Mouse (Mus musculus): ENCODE data around the gene Tmprss11c.
"Not testable (repeated sequence)": the region's sequence is repeated elsewhere in the genome, so short reads cannot be mapped to it uniquely, and the experiment has no call there.

Gene Tmprss11c

GRCm38 (mm10) chr5:86289208-86289607, at the start of gene Tmprss11c:
TSS of gene Tmprss11c (minus strand) at chr5:86289308.
- no peak for DNase-seq

GRCm38 (mm10) chr5:86318018-86318956, 29.2 kb upstream of the Tmprss11c start:
- not testable (repeated sequence) for DNase-seq

DNA sequence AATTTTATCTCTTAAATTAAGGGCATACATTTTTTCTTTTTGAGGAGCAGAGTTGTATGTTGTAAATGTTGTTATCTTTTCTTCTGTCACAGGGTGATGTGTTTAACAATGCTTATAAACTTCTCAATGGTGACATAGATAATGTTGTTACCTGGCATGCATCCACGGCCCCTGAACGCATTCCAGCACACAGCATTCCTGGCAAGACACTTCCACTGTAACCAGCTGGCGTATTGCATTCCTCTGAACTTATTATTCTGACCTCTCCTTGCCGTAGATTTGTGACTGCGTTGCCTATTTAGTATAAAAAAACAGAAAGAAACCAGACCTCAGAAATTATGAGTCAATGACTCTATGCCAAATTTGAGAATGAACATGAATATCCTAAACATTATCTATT, 17.0 kb upstream of the Tmprss11c start:
- no peak for DNase-seq

DNA sequence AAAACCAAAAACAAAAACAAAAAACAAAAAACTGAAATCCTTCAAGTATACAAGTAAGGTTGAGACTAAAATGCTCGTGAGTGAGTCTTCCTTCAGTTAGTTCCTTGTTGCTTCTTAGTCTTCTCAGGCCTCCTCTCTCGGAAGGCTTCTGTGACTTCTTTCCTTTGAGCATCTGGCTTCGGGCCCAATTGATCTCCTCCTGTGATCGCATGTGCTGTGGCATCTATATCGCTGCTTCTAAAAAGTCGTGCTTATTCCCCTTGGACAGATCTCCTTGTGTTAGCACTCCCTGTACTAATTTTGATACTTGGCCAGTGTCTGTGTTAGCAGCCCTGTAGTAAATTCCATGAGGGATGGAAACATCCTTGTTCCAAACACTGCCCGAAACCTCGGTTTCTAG, 14.8 kb upstream of the Tmprss11c start:
- DNase-seq: no peak

- DNase-seq: no peak
Measured at GRCm38 (mm10) chr5:86246559-86246958, 42.5 kb downstream of the Tmprss11c start.

DNA sequence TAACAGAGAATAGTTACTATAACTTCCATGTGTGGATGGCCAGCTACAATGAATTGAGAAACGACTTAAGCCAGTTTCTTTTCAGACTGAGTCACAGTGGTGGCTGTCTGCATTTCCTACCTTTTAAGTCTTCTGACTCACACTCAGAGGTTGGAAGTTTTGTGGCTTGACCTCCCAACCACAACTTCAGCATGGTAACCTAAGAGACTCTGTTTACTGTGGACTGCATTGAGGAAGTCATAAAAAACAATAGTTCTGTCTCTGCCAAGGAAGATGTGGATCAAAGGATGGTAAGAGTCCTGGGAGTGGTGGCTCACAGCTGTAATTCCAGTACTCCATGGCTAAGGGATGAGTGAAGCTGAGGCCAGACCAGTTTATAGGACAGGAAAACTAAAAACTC, 44.2 kb downstream of the Tmprss11c start:
- DNase-seq: no peak

DNA sequence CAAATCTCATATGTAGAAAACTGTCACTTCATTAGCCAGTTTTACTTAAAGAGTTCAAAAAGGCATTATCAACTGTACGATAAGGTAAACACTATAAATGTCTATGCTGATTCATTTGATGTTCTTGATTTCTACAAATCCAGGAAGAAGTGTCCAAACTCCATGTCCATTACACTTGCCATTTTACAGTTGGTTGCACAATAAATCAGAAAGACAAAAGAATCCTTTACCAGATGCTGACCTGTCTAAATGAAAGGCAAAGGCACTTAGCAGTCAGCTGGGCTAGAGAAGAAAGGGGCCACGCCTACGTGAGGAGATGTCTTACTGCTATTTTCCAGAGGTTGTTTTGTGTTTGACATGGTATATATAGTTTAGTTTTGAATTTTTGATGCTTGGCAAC, 44.8 kb downstream of the Tmprss11c start:
- no peak for DNase-seq

DNA sequence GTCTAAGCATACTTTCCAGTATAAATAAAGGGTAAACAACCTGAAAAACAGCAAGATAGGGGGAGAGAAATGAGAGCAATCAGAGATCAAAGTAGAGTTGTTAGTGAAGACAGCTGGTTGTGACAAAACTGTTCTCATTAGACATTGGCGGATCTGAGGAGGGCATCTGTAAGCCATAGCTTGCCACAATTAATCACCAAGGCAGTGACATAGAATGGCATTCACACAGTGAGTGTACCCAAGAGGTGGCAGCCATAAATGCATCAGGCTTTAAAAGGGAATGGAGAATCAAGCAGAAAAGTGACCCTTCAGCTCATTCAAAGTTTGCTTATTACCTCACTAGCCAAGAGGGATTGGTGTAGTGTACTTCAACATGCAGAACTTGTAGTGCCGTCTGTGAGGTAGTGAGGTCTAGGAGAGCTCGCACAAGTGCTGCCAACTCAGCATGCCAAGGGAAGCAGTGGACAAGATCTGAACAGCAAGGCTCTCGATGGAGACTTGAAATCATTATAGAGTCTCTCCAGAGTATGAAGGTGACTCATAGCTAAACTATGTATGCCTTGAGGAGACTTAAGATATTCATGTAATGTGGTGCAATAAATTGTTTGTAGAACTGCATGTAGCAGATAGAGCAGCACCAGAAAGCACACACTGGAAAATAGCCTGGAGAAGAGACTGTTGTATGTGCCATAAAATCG, 61.8 kb downstream of the Tmprss11c start:
- no peak for DNase-seq

- DNase-seq: no peak
Measured at GRCm38 (mm10) chr5:86197801-86198200, 91.3 kb downstream of the Tmprss11c start, which contains the start of gene Gnrhr. TSS of gene Gnrhr (minus strand) at chr5:86197901.

- peak in 1 of 2 experiments; percentile 25 for DNase-seq
Measured at GRCm38 (mm10) chr5:86191356-86191755, 97.8 kb downstream of the Tmprss11c start.

DNA sequence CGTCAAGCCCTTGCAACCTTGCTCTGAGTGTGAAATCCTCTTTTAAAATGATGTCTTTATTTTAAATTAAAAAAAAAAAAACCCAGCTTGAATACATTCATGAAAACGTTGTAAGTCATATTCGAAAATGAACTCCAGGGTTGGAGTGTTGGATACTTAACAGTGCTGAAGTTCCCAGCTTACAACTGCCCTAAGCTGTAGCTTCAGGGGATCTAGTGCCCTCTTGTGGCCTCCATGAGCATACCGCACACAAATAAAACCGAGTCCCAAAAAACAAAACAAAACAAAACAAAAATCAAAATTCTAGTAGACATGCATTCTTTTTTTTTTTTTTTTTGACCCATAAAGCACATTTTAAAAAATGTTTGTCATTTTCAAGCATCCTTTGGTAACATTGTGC, 98.3 kb downstream of the Tmprss11c start:
- DNase-seq: peak; percentile 39 to 63

GRCm38 (mm10) chr5:86190290-86190689, 98.8 kb downstream of the Tmprss11c start:
- DNase-seq: no peak

- no peak for DNase-seq
Measured at GRCm38 (mm10) chr5:86187441-86187840, 101.7 kb downstream of the Tmprss11c start.
